Mouse (Mus musculus) left cerebral cortex, adult 9 months (tissue): Measurements from ENCODE around the gene Sf3b5.
"Not testable (repeated sequence)": the region's sequence is repeated elsewhere in the genome, so short reads cannot be mapped to it uniquely, and the experiment has no call there.

Experiments used
- DNase-seq, 2 experiments: peaks; one replicate each; pipeline ENCODE4 v3.0.0; 2022; ENCODE audit warnings: low spot score in 2 of 2

The Sf3b5 gene

GRCm38 (mm10) chr10:13007876-13008736 is 3.0 kb downstream of the Sf3b5 start:
- DNase-seq: peak; percentile 95 to 97

GRCm38 (mm10) chr10:13008737-13009121 is 3.6 kb downstream of the Sf3b5 start:
- DNase-seq: no peak

GRCm38 (mm10) chr10:13014026-13014425 is 8.9 kb downstream of the Sf3b5 start:
- DNase-seq: no peak

GRCm38 (mm10) chr10:13016573-13016972 is 11.4 kb downstream of the Sf3b5 start:
- peak; percentile 25 to 84 for DNase-seq

GRCm38 (mm10) chr10:13018510-13018909 is 13.4 kb downstream of the Sf3b5 start:
- DNase-seq: no peak

- DNase-seq: no peak
Measured at GRCm38 (mm10) chr10:13019026-13019425, 13.9 kb downstream of the Sf3b5 start.

- DNase-seq: no peak
Measured at GRCm38 (mm10) chr10:13022103-13022502, 17.0 kb downstream of the Sf3b5 start.

GRCm38 (mm10) chr10:13023985-13024384 is 18.8 kb downstream of the Sf3b5 start:
- DNase-seq: not testable (repeated sequence)

GRCm38 (mm10) chr10:13027702-13028101 is 22.6 kb downstream of the Sf3b5 start:
- DNase-seq: no peak

- DNase-seq: no peak
Measured at GRCm38 (mm10) chr10:13028215-13028614, 23.1 kb downstream of the Sf3b5 start.

GRCm38 (mm10) chr10:13029416-13029815 is 24.3 kb downstream of the Sf3b5 start:
- DNase-seq: no peak

- no peak for DNase-seq
Measured at GRCm38 (mm10) chr10:13035270-13035669, 30.1 kb downstream of the Sf3b5 start.

- no peak for DNase-seq
Measured at GRCm38 (mm10) chr10:13039637-13040174, 34.6 kb downstream of the Sf3b5 start.

- DNase-seq: no peak
Measured at GRCm38 (mm10) chr10:13044659-13045058, 39.5 kb downstream of the Sf3b5 start.

GRCm38 (mm10) chr10:13047816-13048215 is 42.7 kb downstream of the Sf3b5 start:
- no peak for DNase-seq

- DNase-seq: no peak
Measured at GRCm38 (mm10) chr10:13056863-13057381, 51.8 kb downstream of the Sf3b5 start.
